Mouse (Mus musculus) ZHBTc4 (cell line): ENCODE data around the gene Agbl1.
A peak's percentile ranks its signal among the peaks of the same experiment; 100 is the strongest.
"Not testable (repeated sequence)": the region's sequence is repeated elsewhere in the genome, so short reads cannot be mapped to it uniquely, and the experiment has no call there.

Experiments
- DNase-seq: peaks from one replicate; pipeline ENCODE4 v3.0.0-alpha.2; 2011; ENCODE audit warnings: low read depth, low spot score

Agbl1 gene

GRCm38 (mm10) chr7:76229311-76229937 is at the start of gene Agbl1:
Gene Agbl1 (plus strand): TSS chr7:76229887.
- DNase-seq, result no peak

DNA sequence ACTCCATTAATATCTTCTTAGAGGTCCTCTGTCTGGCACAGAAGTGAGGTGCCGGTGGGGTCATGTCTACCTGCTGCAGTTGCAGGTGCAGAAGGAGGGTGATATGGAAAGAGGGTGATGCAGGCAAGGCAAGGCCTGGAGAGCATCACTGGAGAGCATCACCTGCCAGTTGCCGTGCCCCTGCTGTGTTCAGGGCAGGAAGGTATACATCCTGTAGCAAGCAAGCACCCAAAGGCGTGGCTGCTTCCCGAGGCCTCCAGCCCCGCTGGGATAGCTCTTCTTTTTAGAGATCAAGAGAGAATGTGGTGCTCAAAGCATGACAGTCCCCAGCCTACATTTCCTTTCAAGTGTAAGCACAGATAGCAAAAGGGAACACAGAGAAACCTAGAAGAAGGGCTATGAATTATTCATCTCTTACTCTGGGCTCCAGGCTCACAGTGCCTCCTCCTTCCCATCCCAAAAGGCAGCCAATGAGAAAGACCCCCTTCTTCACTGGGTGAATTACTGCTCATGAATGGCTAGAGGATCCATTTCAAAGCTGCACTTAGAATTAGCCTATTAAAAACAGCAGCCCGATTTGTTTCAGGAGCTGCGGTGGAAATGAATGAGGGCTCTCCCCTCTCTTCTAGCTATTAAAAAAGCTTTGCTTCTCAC is 44.6 kb upstream of the Agbl1 start:
- peak; percentile 18 for DNase-seq

DNA sequence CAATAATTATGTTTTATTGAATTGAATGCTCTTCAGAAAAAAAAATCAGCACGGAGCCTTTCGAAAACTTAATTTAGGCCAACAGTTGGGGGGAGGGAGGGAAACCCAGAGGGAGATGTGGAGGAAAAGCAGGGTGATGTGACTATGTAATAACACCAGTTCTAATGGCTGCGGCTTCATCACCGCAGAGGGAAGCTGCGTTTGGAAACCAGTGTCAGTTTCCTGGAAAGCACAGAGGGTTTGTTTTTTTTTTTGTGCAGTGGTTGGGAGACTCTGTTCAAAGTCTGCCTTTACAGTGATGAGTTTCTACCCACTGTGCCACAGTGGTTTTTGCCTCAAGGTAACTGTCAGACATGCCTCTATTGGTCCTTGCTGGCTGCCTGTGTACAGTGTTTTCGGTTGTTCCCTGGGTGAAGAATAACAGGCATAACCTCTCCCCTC is 44.0 kb upstream of the Agbl1 start:
- DNase-seq, result no peak

GRCm38 (mm10) chr7:76218546-76218945 is 11.1 kb upstream of the Agbl1 start:
- DNase-seq, result no peak

- DNase-seq, result no peak
Observed at GRCm38 (mm10) chr7:76219797-76220469, 9.8 kb upstream of the Agbl1 start.

GRCm38 (mm10) chr7:76222691-76223090 is 7.0 kb upstream of the Agbl1 start:
- DNase-seq, result no peak

- no peak for DNase-seq
Observed at GRCm38 (mm10) chr7:76228881-76229280, 806 bp upstream of the Agbl1 start.

DNA sequence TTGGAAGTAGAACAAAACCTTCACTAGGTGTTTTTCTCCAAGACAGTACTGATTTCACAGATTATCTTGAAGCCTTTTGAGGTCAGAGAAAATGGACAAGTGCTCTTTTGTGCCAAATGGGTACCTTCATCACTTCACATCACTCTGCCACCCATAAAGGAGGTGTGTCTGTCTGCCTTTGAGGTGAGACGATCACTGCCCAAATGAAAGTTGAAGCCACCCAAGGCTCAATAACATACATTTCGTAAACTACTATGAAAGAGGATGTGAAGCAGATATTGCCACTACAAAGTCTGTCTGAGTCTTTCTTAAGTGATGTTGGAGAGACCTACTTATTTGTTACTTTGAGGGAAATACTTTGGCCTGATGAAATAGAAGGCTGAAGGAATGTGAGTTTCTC is 4.6 kb downstream of the Agbl1 start:
- DNase-seq, result no peak

- no peak for DNase-seq
Observed at GRCm38 (mm10) chr7:76237497-76237896, 7.8 kb downstream of the Agbl1 start.

DNA sequence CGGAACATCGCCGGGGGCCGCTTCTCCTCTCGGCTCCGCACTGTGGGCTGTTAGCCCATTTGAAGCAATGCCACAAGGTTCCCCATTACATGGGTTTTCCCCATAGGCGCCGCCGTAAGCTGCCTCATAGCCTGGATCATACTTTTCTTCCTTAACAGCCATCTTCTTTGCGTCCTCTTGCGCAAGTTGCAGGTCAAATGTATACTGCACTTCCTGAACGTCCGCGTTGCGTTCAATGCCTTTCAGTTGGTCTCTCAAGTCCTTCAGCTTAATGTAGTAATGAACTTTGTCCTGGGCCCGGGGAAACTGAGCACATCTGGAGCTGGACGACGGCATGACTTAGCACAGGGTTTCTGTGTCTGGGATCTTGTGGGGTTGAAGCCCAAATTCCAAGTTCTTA is 15.2 kb downstream of the Agbl1 start:
- DNase-seq, result not testable (repeated sequence)

GRCm38 (mm10) chr7:76275061-76275460 is 45.4 kb downstream of the Agbl1 start:
- DNase-seq, result no peak

GRCm38 (mm10) chr7:76282831-76283230 is 53.1 kb downstream of the Agbl1 start:
- DNase-seq, result no peak

DNA sequence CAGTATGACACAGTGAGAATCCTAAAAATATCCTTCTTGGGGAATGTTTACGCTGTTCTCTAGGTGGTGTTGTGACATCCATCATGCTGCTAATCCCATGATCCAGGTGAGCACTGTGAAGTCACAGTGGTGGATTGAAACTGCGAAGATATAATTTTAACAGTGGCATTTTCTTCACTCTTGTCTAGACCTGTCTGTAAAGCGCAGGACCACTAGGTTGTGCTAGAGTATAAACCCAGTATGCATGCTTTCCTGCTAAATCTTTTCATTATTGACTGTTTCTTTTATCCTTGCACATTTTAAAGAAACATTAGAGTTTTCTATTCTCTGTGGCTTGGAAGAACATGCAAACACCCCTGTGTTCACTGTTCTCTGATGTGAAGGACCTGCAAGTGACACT is 57.8 kb downstream of the Agbl1 start:
- DNase-seq, result no peak

GRCm38 (mm10) chr7:76321866-76322553 is 92.3 kb downstream of the Agbl1 start:
- no peak for DNase-seq

- no peak for DNase-seq
Observed at GRCm38 (mm10) chr7:76326091-76326490, 96.4 kb downstream of the Agbl1 start.

DNA sequence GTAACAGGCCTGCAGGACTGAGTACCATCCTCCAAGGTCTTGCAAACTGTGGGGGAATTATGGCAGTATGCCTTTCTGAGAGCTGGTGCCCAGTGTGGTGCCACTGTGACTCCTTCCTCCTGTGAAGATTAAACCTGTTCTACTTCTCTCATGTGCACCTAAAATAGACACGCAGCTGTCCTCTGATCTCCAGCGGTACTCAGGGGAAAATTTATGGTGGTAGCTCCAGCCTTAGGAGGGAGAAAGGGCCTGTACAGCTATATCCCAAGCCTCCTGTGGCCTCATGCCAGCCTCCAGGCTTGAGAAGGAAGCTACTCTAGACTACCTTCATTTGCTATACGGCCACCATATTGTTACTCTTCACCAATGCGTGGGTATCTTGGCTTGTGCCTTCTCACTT is 109.6 kb downstream of the Agbl1 start:
- no peak for DNase-seq

GRCm38 (mm10) chr7:76341601-76342000 is 111.9 kb downstream of the Agbl1 start:
- no peak for DNase-seq

- DNase-seq, result peak; percentile 75
Observed at GRCm38 (mm10) chr7:76353469-76353868, 123.8 kb downstream of the Agbl1 start.

GRCm38 (mm10) chr7:76354510-76354909 is 124.8 kb downstream of the Agbl1 start:
- peak; percentile 61 for DNase-seq

DNA sequence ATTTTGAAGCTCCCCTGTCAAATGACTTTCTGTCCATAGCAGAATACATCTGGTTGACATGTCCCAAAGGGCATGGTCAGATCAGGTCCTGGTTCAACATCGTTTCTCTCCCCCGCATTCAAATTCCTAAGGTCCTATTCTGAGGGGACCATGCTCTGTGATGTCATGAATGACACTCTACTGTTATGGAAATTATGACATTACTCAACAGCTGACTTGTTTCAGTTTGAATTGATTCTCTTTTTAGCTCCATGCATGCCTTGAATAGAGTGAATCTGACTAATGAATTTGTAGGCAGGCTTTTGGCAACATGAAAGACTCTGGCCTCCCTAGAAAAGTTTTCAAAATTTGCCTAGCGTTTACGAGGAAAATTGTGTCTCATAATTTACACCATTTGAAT is 141.6 kb downstream of the Agbl1 start:
- DNase-seq, result no peak

DNA sequence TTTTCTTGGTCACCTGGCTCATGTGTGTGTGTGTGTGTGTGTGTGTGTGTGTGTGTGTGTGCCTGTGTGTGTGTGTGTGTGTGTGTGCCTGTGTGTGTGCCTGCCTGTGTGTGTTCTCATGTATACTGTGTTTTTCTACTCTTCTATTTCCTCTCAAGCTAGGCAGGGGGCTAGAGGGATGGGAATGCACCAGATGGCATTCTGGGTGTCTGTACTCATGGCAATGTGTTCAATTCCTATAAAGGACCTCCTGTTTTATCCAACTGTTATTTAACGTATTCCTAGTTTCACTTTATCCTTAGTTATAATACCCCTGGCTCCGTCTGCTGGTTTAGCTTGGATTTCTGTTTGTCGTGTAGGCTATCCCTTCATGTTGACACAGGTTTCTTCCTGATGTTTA is 149.8 kb downstream of the Agbl1 start:
- DNase-seq, result no peak

GRCm38 (mm10) chr7:76381986-76382385 is 152.3 kb downstream of the Agbl1 start:
- DNase-seq, result no peak
